Mouse (Mus musculus) c-Kit-negative CD71-positive TER-119-positive erythroid progenitor cells, embryonic 14.5 days (primary cell): Measurements from ENCODE around the gene Imp3.
A peak's percentile ranks its signal among the peaks of the same experiment; 100 is the strongest.
"Not testable (repeated sequence)": the region's sequence is repeated elsewhere in the genome, so short reads cannot be mapped to it uniquely, and the experiment has no call there.

Experiments used
- DNase-seq: peaks from one replicate; pipeline ENCODE4 v3.0.0-alpha.2; 2013; ENCODE audit warnings: low read depth, low spot score

Gene Imp3

DNA sequence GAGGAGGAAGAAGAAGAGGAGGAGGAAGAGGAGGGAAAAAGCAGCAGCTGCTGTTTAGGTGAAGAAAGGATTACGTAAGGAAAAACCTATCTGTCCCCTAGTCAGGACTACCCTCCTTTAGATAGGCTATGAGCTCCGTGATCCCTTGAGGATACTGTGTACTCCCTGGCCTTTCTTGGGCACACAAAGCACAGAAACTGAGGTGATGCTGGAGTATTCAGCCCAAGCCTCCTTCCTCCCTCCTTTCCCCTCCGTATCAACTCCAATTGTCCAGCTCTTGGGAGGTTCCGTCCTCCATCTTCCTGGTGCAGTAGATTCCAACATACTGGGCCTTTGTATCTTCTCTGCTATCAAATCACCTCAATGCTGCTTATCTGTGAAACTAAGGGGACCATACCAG is 14.5 kb upstream of the Imp3 start:
- DNase-seq = no peak

GRCm38 (mm10) chr9:56923841-56924650 is 13.2 kb upstream of the Imp3 start:
- no peak for DNase-seq

- DNase-seq = no peak
These were observed 12.6 kb upstream of the Imp3 start for GRCm38 (mm10) chr9:56924651-56925027.

GRCm38 (mm10) chr9:56925291-56926024 is 11.8 kb upstream of the Imp3 start:
- no peak for DNase-seq

DNA sequence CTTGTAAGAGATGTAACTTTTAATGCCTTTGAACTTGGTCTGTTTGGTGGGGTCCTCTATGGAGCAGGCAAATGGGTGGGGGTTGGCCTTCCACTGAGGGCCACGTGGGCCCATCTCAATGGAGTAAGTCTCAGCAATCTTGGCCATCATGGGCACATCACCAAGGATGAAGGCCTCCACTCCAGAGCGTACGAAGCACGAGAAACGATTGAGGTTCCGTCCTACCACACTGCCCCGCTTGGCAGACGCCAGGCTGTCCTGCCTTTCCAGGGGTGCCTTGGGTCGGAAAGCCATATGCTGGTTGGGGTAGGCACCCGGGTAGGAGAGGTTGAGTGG is 11.3 kb upstream of the Imp3 start:
- no peak for DNase-seq

GRCm38 (mm10) chr9:56926387-56926786 is 10.9 kb upstream of the Imp3 start:
- DNase-seq = no peak

DNA sequence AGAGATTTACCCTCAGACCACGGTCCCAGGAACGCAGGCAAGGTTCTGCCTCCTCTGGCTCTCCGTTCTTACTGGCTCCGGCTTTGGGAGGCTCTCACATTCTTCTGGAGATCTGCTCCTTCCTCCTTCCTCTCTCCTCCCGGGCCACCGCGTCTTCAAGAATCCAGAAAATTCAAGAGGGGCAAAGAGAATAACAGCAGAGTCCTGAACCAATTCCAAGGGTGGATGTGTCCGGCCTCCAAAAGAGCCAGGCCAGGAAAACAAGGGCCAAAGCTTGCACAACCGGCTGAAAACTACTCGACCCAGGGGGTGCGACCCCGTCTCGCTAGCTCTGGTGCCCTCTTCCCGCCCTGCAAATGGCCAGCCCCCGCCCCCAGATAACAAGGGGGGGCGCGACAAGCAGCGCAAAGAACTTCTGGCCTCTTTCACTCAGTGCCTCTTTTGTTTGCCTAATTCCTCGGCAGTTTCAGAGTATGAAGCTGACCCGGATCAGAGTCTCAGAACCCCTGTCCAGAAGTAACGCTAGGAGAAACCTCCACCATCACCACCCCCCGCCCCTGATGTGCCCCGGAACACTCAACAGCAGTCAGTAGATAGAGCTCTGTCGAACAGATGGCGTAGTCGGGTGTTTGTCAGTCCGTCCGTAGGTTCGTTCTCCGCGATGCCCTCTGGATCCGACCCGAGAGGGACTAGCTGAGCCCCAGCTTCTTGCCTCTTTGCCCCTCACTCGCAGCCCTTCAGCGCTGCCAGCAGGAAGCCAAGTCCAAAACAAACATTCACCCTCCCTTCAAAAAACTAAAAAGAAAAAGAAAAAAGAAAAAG is 9.9 kb upstream of the Imp3 start:
- no peak for DNase-seq

DNA sequence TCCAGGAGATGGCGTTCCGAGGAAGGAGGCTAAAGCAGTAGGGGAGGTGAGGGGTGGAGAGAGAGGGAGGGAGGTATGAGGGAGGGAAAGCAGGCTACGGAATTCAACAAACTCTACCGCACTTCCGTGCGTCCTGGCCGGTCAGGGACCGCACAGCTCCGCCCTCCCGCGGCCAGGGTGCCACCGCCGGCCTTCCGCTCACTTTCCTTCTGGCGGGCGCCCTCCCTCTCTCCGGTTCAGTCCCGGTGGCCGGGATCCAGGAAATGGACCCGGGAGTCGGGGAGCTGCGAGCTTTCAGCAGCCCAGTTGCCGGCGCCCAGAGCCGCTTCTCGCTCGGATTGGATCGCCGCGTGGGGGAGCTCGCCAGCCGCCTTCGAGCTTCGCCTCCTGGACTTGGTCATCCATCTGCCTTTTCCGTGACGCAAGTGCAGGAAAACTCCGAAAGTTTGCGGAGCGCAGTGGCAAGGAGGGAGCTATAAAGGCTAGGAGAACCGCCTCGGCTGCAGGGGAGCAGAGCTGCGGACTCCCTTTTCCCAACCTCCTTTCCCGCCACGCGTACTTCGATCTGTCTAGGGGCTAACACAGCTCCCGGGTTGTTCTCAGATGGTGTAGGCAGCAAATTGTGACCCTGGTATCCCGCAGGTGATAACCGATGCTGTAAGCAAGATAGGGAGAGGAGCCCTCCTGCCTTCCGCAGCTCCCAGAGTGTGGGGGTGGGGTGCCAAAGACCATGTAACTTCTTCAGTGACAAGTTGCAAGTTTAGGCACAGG is 9.0 kb upstream of the Imp3 start, which contains the start of gene Snx33:
Gene Snx33 (minus strand): TSS at position 331 of the 771 bp plus-strand sequence.
- DNase-seq = peak; percentile 29

DNA sequence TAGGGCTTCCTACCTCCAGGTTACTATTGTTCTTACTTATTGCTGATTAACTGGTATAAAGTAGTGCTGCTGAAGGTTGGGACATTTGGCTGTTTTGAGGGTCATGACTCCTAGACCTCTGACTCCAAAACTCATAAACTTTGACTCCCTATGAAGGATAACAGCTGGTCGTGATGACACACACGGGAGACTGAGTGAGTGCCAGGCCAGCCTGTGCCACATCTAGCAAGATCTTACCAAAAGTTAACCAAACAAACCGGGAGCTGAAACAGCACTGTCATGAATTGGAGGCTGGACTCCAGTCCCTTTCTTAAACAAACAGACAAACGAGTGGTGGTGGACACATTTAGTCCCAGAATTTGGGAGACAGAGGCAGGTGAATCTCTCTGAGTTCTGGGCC is 7.8 kb upstream of the Imp3 start:
- DNase-seq = no peak

DNA sequence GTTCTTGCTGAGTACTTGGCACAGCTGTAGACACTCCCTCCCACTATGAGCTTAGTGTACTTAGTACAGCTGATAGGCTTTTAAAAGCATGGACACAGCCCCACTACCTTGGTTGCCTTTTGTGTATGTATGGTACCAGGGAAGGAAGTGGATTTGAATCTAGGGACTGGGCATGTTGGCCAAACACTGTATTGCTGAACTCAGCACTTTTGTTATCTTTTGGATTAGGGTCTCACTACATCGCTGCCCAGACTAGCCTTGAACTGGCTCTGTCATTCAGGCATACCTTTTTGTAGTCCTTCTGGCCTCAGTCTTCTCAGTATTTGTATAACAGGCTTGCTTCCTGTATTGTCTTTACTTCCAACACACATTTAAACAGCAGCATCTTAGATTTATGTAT is 6.7 kb upstream of the Imp3 start:
- DNase-seq = no peak

- DNase-seq = no peak
These were observed 433 bp upstream of the Imp3 start for GRCm38 (mm10) chr9:56936861-56937222.

DNA sequence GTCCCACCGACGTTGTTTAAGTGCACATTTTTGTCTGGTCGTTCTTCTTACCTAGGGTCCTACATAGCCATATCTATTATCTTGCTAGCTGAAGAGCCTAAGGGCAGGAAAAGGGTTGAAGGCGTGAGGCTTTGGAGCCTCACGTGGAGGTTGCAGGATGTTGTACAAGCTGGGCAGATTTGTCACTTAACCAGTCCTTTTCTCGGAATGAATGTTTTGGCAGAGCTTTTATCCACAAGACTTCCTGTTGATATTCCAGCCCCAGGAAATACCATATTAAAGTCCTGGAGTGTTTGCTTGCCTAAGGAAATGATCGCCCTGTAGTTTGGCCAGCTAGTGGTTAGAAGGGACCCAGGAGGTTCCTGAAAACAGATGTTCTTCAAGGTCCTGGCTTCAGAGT is 1.1 kb downstream of the Imp3 start:
- DNase-seq = no peak

GRCm38 (mm10) chr9:56947481-56947880 is 10.2 kb downstream of the Imp3 start:
- DNase-seq = peak; percentile 32

GRCm38 (mm10) chr9:56948699-56949098 is 11.4 kb downstream of the Imp3 start:
- not testable (repeated sequence) for DNase-seq

- DNase-seq = peak; percentile 12
These were observed 12.5 kb downstream of the Imp3 start for GRCm38 (mm10) chr9:56949767-56950166.

- peak; percentile 93 for DNase-seq
These were observed 13.4 kb downstream of the Imp3 start, which contains the start of gene Snupn for GRCm38 (mm10) chr9:56950414-56951400. Gene Snupn (plus strand): TSS chr9:56950878.

- no peak for DNase-seq
These were observed 16.3 kb downstream of the Imp3 start for GRCm38 (mm10) chr9:56953562-56953961.

- DNase-seq = no peak
These were observed 19.8 kb downstream of the Imp3 start for GRCm38 (mm10) chr9:56956966-56957675.

DNA sequence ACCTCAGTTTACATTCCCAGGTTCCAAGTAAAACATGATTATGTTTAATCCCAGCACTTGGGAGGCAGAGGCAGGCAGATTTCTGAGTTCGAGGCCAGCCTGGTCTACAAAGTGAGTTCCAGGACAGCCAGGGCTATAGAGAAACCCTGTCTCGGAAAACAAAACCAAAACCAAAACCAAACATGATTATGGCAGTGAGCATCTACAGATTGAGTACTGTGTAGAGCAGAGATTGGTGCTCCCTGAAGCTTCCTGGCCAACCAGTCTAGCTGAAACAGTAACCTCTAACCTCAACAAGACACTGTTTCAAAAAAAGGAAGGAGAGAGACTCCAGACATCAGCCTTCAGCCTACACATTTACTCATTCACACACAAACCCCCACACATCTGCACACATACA is 21.4 kb downstream of the Imp3 start:
- no peak for DNase-seq

DNA sequence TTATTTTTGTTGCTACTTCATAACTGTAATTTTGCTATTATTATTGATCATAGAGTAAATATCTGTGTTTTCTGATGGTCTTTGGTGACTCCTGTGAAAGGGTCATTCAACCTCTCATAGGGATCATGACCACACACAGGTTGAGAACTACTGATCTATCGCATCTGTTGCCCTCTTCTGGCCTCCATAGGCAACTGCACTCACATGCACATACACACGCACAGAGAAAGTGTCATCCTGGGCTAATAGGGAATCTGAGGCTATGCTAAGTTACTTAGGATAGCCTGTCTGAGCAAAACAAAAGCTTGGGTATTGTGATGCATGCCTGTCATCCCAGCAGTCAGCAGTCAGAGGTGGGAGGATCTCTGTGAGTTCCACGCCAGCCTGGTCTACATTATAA is 24.3 kb downstream of the Imp3 start:
- DNase-seq = no peak
